Mouse (Mus musculus) spleen, adult 18-20 months (tissue): ENCODE measurements around the gene Bnc2.

Source experiments
- DNase-seq, 2 experiments: peaks; one replicate each; pipeline ENCODE4 v3.0.0; 2022; ENCODE audit warnings: mixed read lengths in 2 of 2

Bnc2 gene

GRCm38 (mm10) chr4:84411431-84411830 lies 263.6 kb downstream of the Bnc2 start:
- no peak for DNase-seq

DNA sequence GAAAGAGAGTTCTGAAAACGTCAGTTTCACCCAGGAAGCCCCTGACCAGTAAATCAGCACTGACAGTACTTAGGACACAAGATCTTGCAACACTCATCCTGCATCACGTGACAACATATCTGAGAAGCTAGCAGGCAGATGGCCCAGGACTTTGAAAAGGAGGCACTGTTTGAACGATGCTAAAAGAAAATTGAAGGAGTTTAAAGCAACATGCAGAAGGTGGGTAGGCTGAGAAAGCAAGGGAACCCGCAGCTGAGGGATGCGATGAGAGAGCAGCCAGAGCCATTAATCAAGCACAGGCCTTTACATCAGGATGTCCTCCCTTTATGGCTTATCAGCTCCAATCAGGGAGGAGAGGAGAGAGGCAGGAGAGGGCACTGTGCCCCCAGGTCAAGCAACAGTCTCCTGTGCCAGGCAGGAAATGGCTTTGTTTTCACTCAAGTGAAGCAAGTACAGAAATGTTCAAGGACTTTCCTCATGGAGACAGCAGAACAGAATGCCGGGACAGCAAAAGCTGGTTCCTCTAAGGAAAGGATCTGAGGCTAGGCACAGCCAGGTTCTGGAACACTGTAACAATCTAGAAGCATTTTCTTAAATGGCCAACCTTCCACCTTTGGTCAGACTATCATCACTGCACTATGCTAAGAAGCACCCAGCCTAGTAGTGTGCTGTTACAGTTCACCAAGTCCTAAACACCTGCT lies 267.6 kb downstream of the Bnc2 start:
- DNase-seq: no peak

DNA sequence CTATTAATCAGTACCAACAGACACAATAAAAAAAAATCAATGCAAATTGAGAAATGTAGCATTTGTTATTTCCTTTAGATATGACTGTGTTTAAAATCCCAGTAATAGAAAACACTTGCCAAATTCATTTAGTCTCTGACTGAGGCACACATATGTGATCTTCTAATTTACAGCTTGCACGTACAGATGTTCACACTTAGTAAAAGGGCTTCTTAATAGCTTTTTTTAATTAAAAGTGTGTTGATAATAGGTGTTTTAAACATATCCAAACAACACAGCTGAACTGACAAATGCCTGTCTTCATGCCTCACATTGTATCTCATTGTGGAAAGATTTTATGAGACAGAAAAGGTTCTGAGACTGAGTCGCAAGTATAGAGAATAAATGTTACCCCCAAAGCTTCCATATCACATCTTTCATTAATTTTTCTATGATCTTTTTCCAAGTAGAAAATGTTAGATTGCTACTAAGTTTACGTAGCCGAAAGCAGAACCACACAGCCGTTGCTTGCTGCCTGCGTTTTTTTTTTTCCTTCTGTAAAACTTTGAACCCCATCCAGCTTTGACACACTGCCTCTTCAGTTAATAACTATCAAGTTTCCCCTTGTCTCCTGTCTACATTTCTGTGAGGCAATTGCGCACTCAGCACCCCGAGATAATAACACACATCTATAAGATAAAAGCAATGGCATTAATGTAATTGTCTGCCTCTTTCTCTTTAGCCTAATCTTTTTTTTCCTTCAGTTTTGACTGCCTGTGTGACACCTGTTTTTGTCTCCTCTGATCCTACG lies 271.5 kb downstream of the Bnc2 start:
- no peak for DNase-seq

- no peak for DNase-seq
These were observed 286.1 kb downstream of the Bnc2 start for GRCm38 (mm10) chr4:84388991-84389390.

- no peak for DNase-seq
These were observed 289.9 kb downstream of the Bnc2 start for GRCm38 (mm10) chr4:84385156-84385555.

DNA sequence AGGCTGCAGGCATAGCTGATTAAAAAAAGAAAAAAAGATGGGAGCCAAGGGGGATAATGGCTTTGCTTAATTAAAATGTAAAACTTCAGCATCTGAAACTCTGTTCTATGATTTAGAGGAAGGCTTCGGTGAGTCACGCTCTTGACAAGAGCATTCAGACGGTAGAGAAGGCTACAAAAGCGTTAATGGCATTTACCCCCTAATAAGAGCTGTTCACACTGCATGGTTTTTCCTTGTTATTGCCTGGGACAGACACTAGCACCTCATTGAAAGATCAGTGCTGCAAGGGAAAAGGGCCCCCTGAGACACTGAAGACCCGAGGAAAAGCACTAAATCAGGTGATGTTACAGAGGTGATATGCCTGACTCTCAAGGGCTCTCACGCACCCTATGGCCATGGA lies 295.8 kb downstream of the Bnc2 start:
- DNase-seq: no peak

- DNase-seq: no peak
These were observed 297.6 kb downstream of the Bnc2 start for GRCm38 (mm10) chr4:84377513-84377912.

DNA sequence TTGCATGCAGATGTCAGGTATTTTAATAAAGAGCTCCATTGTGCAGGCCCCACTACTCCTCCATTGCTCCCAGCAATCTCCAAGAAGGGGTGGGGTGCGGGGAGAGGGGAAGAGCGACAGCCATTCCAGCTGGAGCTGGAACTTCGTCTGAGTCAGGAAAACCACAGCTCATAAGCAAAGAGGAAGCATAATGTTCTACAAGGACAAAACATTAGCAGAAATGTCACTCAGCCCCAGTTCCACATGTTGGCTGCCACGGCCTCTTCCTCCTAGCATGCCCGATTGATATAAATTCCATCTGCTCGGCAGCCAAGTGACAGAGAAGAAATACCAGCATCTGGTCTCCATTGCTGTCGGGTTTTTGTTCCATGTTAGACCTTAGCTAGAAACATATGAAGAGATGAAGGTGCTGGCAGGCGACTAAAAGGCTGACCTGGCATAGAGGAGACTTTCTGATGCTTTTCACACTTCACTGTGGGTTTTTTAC lies 312.7 kb downstream of the Bnc2 start:
- DNase-seq: no peak

DNA sequence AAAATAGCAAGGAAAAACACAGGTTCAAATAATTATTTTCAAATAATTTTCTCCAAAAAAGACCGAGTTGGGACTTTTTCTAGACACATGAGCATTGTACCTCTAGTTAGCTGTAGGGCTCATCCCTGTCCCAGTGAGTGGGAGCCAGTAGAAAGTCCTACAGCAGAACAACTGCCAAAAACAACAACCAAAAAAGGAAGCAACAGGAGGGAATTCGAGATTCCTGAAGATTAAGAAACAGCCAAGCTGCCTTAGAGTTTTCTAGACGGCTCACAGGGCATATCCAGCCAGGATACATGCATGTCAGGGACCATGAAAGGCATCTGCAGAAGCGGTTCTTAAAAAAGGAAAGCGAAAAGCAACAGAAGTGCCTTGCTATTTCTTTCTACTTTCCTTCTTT lies 313.9 kb downstream of the Bnc2 start:
- DNase-seq: no peak

DNA sequence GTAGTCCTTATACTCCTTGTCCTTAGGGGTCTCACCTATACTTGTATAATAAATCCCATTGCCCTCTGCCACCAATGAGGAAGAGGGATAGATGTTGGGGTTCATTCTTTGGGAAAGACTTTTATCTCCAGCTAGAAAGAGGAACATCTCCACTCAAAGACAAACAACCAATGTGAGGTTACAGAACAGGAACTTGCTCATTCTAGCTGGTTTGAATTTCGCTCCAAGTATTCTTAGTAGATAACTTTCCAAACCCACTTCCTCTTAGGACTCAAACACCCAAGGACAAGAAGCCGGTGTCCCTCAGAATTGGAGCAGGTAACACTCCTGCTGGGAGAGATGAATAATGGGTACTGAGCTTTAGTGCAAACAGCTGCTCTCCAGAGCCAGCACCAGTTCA lies 315.1 kb downstream of the Bnc2 start:
- no peak for DNase-seq

DNA sequence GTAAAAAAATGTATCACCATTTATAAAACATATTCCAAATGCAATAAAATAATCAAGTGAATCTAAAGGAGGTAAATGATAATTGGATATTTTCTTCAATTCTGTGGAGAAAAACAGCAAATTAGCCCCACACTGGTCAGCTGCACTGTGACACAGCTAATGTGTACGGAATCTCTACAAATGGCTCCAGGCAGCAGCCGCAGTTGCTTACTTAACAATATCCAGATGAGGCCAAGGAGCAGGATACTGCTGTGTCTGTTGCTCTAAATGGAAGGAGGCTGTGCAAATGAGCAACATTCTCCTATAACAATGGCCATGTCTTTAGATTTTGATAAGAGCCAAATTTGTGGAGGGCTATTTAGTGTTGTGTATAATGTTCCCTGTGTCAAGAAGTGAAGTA lies 316.9 kb downstream of the Bnc2 start:
- DNase-seq: no peak

DNA sequence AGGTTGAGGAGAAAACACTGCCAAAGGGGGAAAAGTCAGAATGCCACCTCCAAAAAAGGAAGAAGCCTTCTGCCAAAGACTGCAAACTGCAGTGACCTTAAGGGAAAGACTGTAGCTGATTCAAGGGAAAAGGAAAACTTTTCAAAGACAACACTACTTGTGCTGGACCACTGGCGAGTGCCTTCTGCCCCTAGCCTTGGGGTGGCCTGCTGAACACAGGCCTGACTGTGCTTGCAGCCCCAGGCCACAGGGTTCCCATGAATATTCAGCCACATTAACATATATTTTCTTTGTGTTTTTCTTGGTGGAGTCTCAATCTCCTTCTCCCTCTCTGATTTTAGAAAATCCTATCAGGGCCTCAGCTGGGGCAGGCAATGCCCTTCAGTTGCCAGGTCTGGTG lies 317.7 kb downstream of the Bnc2 start:
- DNase-seq: no peak

GRCm38 (mm10) chr4:84356468-84357153 lies 318.5 kb downstream of the Bnc2 start:
- DNase-seq: no peak

DNA sequence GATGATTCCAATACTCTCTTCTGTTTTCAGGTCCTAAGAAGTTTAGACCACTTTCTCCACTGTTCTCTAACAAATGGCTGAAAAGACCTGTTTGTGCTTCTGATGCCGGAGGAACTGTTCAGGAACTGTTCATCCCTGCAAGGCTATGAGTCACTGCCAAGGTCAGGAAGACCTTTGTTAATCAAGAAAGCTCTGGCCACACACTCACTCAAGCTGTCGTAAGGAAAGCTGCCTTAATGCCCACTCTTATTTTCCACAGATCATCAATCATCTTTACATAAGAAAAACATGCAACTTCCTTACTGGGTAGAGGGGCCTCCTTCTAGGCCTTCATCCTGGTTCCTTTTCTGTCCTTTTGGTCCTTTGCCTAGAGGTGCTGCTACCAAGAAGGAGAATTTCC lies 322.4 kb downstream of the Bnc2 start:
- DNase-seq: no peak

- no peak for DNase-seq
These were observed 325.5 kb downstream of the Bnc2 start for GRCm38 (mm10) chr4:84349536-84349935.

- DNase-seq: no peak
These were observed 335.9 kb downstream of the Bnc2 start for GRCm38 (mm10) chr4:84339172-84339571.

GRCm38 (mm10) chr4:84331995-84332394 lies 343.1 kb downstream of the Bnc2 start:
- DNase-seq: no peak

DNA sequence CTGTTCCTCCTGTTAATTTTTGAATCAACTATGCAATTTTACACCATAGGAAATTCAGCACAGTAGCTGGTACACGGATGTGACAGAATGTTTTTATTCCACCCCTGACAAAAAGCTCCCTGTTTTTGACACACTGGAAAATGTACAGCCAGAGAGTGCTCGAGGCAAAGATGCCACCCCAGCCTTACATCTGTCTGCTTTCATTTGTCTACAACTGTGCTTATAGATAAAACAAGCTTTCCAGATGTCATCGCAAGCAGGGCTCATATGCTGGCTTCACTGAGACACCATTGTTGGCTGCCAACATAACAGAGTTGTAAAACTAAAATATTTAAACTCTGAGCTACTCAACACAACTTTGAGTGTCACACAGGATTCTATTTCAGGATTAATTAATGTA lies 343.6 kb downstream of the Bnc2 start:
- DNase-seq: no peak

- DNase-seq: no peak
These were observed 344.6 kb downstream of the Bnc2 start for GRCm38 (mm10) chr4:84330509-84330908.

DNA sequence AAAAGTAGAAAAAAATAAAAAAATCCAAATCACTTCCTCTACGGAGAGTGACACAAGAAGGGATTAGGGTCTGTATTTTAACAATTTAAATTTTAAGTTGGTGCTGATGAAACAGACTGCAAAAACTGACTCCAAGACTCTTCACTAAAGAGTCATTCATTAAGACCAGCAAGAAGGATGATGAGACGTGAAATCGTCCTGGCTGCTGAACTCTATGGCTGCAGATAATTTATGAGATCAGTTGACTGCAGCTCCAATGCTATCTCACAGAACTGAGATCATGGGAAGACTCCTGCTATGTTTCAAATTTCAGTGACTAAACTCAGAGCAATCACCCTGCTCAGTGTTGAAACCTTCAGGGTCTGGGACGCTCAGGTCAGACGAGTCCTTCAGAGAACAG lies 345.4 kb downstream of the Bnc2 start:
- no peak for DNase-seq

DNA sequence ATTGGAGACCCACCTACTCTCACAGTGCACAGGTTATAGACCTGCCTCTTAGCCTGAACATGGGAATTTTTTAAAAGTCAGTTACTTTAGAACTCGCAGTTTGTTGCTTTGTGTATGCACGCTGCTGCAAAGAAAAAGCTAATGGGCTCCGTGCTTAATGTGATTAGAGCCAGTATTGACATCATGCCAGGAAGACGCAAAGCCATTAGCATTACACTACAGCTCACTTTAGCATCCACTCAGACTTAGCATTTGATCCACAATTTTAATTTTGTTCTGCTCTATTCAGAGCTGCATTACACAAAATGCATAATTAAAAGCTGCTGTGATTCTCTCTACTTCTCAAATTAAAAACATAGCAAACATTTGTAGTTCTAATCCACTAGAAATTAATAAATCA lies 350.7 kb downstream of the Bnc2 start:
- DNase-seq: no peak

- DNase-seq: no peak
These were observed 353.5 kb downstream of the Bnc2 start for GRCm38 (mm10) chr4:84321598-84321997.

GRCm38 (mm10) chr4:84317421-84317820 lies 357.7 kb downstream of the Bnc2 start:
- no peak for DNase-seq

DNA sequence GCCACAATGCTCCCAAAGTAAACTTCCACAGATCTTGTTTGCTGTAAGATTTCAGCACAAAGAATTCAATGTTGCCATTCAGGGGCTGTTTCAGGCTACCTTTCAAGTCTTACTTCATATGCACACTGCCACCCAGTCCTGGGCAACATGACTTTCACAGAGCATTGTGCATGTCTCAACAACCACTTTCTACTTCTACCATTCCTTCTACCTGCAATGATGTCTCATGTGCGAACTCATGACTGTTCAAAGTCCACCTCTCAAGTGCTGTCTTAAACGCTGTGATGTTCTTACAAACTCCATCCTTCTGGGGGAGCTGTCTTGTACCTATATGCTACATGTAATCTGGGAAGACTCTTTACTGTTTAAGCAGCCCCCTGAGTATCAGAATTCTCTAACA lies 363.7 kb downstream of the Bnc2 start:
- no peak for DNase-seq
